Mouse (Mus musculus) left cerebral cortex, adult 2 months (tissue): ENCODE measurements around the gene Exoc6b. TPM values are rescaled to one million over a fixed set of nuclear protein-coding genes. Genes with fewer than 3 reads are reported as not detected.
A peak's percentile ranks its signal among the peaks of the same experiment; 100 is the strongest.

Source experiments
- DNase-seq, 2 experiments: peaks; one replicate each; pipeline ENCODE4 v3.0.0; 2021 to 2022; ENCODE audit warnings: low spot score in 2 of 2, mixed read lengths in 1 of 2; ENCODE audit errors: extremely low spot score in 1 of 2
- H3K27ac ChIP-seq: fragments of 200-600 bp; 2 replicates; pipeline ENCODE4 v1.8.1; 2022
- H3K4me3 ChIP-seq: fragments of 200-600 bp; 2 replicates; pipeline ENCODE4 v1.8.1; 2022
- CTCF ChIP-seq: fragments of 200-600 bp; IDR thresholded peaks from 2 replicates; pipeline ENCODE4 v1.8.1; 2022; ENCODE audit warnings: antibody characterized with exemption, mild to moderate bottlenecking, moderate library complexity
- intact Hi-C: fragments of 180-260 bp; cut with DNase I; formaldehyde crosslinking; loops from one replicate; pipeline ENCODE4 v1.15.1; 2025
- total RNA-seq, 2 experiments: library from RNA; stranded (reverse); gene quantifications; 2 replicates each; pipeline ENCODE4 v1.2.3; 2021

The Exoc6b gene
- total RNA-seq, 2 experiments from 2014 or later = 85.0 to 93.3 TPM

DNA sequence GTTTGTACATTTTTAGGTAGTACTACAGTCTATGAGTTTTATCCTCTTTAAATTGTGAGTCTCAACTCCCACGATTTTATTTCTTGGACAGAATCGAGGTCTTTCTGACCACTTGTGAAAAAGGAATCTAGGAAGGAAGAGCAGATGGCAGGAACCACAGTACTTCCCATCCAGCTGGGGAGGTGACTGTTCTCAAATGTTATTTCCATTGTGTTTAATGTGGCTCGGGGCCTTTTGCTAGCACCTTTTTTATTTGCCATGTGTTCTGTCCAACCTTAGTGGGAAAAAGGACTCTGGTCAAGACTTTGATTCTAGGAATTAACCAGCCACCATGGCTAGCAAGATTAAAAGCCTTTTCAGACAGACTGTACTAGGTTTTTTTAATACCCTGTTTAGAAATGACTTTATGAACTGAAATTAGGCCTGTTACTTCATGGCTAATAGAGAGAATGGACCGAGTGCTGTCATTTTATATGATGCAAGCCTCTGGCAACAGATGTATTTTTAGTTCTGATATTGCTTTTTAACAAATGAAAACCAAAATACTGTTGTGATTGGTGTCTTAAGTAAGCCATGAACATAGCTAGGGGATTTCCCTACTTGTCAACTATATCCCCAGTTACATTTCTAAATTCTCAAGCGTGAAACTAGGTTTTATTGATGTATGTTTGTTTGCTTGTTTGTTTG is 104.4 kb downstream of the Exoc6b start:
- no peak for DNase-seq
- no peak for TF ChIP-seq CTCF

DNA sequence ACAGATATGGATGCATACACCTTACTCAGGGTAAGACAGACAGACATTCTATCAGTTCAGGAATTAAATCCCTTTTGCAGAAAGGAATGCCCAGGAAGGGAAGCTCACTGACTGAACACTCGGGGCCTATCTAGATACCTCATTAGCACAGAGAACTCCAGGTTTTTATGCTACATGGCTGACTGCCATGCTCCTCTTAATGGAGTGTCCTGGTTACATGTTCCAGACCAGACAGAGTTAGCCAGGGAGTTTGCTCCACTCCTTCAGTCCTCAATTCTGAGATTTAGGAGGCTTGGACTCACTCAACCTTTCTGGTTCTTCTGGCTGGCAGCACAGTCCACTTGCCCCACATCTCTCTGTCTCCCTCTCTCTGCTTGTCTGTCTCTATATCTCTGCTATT is 106.3 kb downstream of the Exoc6b start:
- no peak for TF ChIP-seq CTCF
- Histone ChIP-seq H3K27ac (no peak overlapping the region), H3K4me3 (no peak overlapping the region)
- intact Hi-C loops = no loop called here
- no peak for DNase-seq

More for the DNA sequence above, 104.4 kb downstream of the Exoc6b start:
- no peak overlapping the region for H3K27ac ChIP-seq
- intact Hi-C loops = no loop called here
- no peak overlapping the region for H3K4me3 ChIP-seq

GRCm38 (mm10) chr6:84961763-84962162 is 107.5 kb downstream of the Exoc6b start:
- Histone ChIP-seq H3K4me3 (no peak overlapping the region), H3K27ac (no peak overlapping the region)
- no peak for DNase-seq
- intact Hi-C loops = no loop called here
- TF ChIP-seq CTCF = no peak

- no peak for DNase-seq
- intact Hi-C loops = no loop called here
- Histone ChIP-seq H3K27ac (no peak overlapping the region), H3K4me3 (no peak overlapping the region)
- no peak for TF ChIP-seq CTCF
Observed at GRCm38 (mm10) chr6:84959520-84959919, 109.8 kb downstream of the Exoc6b start.

DNA sequence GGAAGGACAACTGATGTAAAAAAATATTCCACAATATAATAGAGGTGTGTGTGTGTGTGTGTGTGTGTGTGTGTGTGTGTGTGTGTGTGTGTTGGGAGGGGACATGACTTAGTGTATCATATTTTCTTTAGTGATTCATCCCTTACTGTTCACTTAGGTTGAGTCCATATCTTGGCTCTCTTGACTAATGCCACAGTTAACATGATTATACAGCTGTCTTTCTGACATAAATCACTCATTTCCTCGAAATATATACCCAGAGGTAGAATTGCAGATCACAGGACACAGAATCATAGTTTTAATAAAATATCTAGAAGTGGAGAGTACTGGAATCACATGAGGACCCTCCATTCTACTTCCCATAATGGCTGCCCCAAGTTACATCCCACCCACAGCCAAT is 117.7 kb downstream of the Exoc6b start:
- no peak overlapping the region for H3K4me3 ChIP-seq
- TF ChIP-seq CTCF = no peak
- intact Hi-C loops = no loop called here
- no peak overlapping the region for H3K27ac ChIP-seq
- DNase-seq = no peak

DNA sequence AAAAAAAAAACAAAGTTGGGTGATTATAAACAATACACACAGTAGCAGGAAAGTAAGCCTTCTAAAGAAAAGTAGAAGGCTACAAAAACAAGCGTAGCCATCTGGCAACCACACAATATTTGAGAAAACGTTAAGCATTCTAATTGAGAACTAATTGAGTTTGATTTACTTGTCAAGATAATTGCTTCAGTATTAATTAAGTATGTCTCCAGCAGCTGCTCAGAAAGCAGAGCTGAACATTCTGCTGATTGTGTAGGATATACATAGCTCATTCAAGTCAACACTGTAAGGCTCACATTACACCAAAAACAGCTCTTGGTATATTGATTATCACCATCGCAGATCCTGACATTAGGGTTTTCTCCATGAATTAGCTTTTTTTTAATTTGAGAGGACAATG is 122.7 kb downstream of the Exoc6b start:
- H3K27ac ChIP-seq = no peak overlapping the region
- intact Hi-C loops = no loop called here
- TF ChIP-seq CTCF = no peak
- H3K4me3 ChIP-seq = no peak overlapping the region
- no peak for DNase-seq

GRCm38 (mm10) chr6:84946106-84946505 is 123.2 kb downstream of the Exoc6b start:
- Histone ChIP-seq H3K27ac (no peak overlapping the region), H3K4me3 (no peak overlapping the region)
- intact Hi-C loops = no loop called here
- no peak for TF ChIP-seq CTCF
- DNase-seq = no peak

DNA sequence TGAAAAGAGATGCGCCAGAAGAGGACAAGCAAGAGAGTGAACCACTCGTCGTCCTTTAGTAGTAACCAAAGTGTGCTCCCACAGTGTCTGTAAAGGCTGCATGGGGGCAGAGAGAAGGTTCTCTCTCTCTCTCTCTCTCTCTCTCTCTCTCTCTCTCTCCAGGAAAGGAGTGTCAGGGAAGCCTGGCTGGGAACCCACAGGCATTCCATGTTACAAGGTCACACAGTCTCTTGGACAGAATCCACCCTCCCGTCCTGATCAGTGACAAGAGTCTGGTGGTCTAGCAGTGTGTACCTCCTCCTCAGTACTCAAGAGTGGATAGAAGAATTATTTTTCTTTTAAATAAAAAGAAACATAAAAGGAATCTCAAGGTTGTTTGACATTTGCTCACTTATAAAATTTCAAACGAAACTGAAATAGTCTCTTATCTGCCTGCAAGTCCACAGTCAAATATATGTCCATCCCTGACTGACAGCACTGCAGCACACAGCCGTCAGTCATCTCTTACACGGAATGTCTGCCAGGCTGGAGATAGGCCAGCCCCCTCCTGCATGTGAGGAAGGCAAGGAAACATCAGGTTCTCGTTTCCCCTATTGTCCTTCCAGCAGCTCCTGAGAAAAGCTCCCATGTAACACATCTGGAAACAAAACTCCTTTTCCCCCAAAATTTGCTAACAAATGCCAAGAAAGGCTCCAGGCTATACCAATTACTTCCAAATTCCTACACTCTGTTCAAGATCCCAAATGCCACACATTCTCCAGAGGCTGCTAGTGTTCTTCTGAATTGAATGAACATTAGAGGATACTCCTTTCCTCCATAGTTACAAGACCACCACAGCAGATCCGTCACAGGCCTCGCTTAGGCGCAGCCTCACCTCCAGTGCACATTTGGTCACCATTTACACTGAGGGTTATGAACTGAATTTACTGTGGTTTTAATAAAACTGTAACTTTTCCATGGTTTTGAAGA is 136.1 kb downstream of the Exoc6b start:
- no peak overlapping the region for H3K4me3 ChIP-seq
- intact Hi-C loops = no loop called here
- no peak for TF ChIP-seq CTCF

DNA sequence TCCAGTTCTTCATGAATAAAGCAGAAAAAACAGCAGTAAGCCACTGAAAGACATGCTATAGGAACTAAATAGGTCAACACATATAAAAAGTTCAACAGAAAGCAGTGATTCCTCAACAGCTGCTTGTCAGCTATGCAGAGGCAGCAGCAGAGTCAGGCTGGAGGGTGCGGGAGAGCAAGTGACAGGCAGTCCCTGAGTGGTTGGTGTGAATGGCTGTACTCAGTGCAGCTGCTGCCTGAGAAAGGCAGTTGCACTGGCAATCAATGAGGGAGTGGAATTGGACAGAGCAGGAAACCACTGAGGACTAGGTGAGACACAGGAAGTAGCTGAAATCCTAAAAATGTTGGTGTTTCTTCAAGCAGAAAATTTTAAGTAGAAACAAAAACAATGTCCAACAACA is 138.3 kb downstream of the Exoc6b start:
- DNase-seq = no peak

More for the DNA sequence above, 136.1 kb downstream of the Exoc6b start:
- DNase-seq = no peak
- H3K27ac ChIP-seq = no peak overlapping the region

GRCm38 (mm10) chr6:84926066-84926465 is 143.2 kb downstream of the Exoc6b start:
- peak; percentile 93 for TF ChIP-seq CTCF
- DNase-seq = no peak
- Histone ChIP-seq H3K4me3 (no peak overlapping the region), H3K27ac (no peak overlapping the region)
- intact Hi-C loops = no loop called here

More for the DNA sequence above, 138.3 kb downstream of the Exoc6b start:
- H3K4me3 ChIP-seq = no peak overlapping the region
- H3K27ac ChIP-seq = no peak overlapping the region
- intact Hi-C loops = no loop called here
- no peak for TF ChIP-seq CTCF

DNA sequence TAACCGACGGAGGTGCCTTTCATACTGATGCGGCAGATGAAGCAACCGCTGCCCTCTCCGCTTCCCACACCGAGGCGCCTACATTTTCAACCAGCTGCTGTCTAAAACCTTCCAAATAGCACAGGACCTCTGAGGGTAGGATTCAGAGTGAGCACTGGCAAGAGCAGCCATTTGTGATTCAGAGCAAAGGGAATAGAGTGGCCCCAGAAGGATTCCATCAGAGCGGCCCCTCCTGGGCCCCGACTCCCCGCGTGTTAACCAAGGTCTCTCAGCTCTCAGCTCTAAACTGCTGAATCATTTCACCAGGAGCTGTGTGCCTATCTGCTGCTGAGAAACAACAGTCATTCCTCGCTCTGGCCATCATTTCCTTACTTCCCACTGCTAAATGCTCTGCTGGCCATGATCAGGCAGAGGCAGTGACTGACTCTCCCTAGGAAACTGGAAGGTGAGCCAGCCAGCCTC is 145.5 kb downstream of the Exoc6b start:
- TF ChIP-seq CTCF = no peak
- DNase-seq = no peak
- intact Hi-C loops = loop anchor here (5.0 kb wide), 1 partner anchor 826 kb away; no protein-coding TSS in a partner anchor
- H3K4me3 ChIP-seq = no peak overlapping the region
- peak overlapping the region; percentile 66 for H3K27ac ChIP-seq

GRCm38 (mm10) chr6:84916291-84916690 is 153.0 kb downstream of the Exoc6b start:
- intact Hi-C loops = loop anchor here (5.0 to 10.0 kb wide), 4 partner anchors 101 to 591 kb away; no protein-coding TSS in a partner anchor
- H3K4me3 ChIP-seq = no peak overlapping the region
- no peak for DNase-seq
- peak; percentile 73 for TF ChIP-seq CTCF
- H3K27ac ChIP-seq = no peak overlapping the region
